Mouse (Mus musculus) layer of hippocampus, postnatal 10 days (tissue): Measurements from ENCODE around the gene Gm14569. TPM values are rescaled to one million over a fixed set of nuclear protein-coding genes. Genes with fewer than 3 reads are reported as not detected.

ENCODE experiments used
- microRNA-seq, 2 experiments: library from miRNA; unstranded; fragments of <30 nt; microRNA quantifications; one replicate each; pipeline ENCODE4 v1.2.0; 2021
- total RNA-seq, 2 experiments: library from RNA; stranded (reverse); gene quantifications; 2 replicates each; pipeline ENCODE4 v1.2.3; 2021

Gm14569 gene
- total RNA-seq, 2 experiments from 2014 or later, result 1.3 to 2.8 TPM

Small RNA genes lying within 50 kb of the gene (microRNA-seq; reads per million reads assigned to microRNA genes)
- gene Gm44485, result 0 reads per million in 2 experiments

Other genes with a start within 250 kb of the Gm14569 start
- 10 to 100 TPM; 15.3 to 16.9 TPM for gene Lonrf3, start 163.5 kb downstream of the Gm14569 start, total RNA-seq
- not detected for gene Gm6268, start 90.5 kb downstream of the Gm14569 start, total RNA-seq
- gene Pgrmc1, start 106.4 kb upstream of the Gm14569 start, total RNA-seq, result 100 to 1,000 TPM; 304 to 309 TPM
- gene Akap17b, start 153.6 kb upstream of the Gm14569 start, total RNA-seq, result 1 to 10 TPM; 9.0 to 9.8 TPM